Mouse (Mus musculus) forebrain, embryonic 14.5 days (tissue): ENCODE results near the gene Entpd1. TPM values are rescaled to one million over a fixed set of nuclear protein-coding genes. Genes with fewer than 3 reads are reported as not detected.

Experiments used
- ATAC-seq: fragments of 200-750 bp; cut with Nextera tagmentation; 2 replicates; pipeline ENCODE4 v1.8.0; 2017; ENCODE audit warnings: mild to moderate bottlenecking, moderate library complexity
- DNase-seq: peaks from one replicate; pipeline ENCODE4 v3.0.0-alpha.2; 2015; ENCODE audit warnings: low spot score
- H3K27ac ChIP-seq: fragments of 300-500 bp; sonication (generic); 2 replicates; pipeline ENCODE4 v1.5.1; 2014; ENCODE audit warnings: low read depth, mild to moderate bottlenecking, control low read depth, low read length, moderate library complexity
- H3K27me3 ChIP-seq: fragments of 300-500 bp; sonication (generic); replicated peaks from 2 replicates; pipeline ENCODE4 v1.6.1; 2014; ENCODE audit warnings: low read length, control low read depth, mixed read lengths; ENCODE audit not compliant: control insufficient read depth, insufficient read depth
- H3K36me3 ChIP-seq: fragments of 300-500 bp; sonication (generic); 2 replicates; pipeline ENCODE4 v1.6.1; 2014; ENCODE audit warnings: low read length, control low read depth; ENCODE audit not compliant: control insufficient read depth, insufficient read depth
- H3K4me1 ChIP-seq: fragments of 300-500 bp; sonication (generic); 2 replicates; pipeline ENCODE4 v1.6.1; 2014; ENCODE audit warnings: antibody characterized with exemption, low read length, control low read depth; ENCODE audit not compliant: control insufficient read depth, insufficient read depth
- H3K4me2 ChIP-seq: fragments of 300-500 bp; sonication (generic); 2 replicates; pipeline ENCODE4 v1.6.1; 2014; ENCODE audit warnings: mild to moderate bottlenecking, control low read depth, low read length
- H3K4me3 ChIP-seq: fragments of 300-500 bp; sonication (generic); 2 replicates; pipeline ENCODE4 v1.5.1; 2014; ENCODE audit warnings: low read depth, low read length, control low read depth
- H3K9ac ChIP-seq: fragments of 300-500 bp; sonication (generic); 2 replicates; pipeline ENCODE4 v1.6.1; 2014; ENCODE audit warnings: mild to moderate bottlenecking, low read length, control low read depth, moderate library complexity
- H3K9me3 ChIP-seq: fragments of 300-500 bp; sonication (generic); replicated peaks from 2 replicates; pipeline ENCODE4 v1.6.1; 2016; ENCODE audit warnings: low read length, control low read depth, mixed read lengths; ENCODE audit not compliant: control insufficient read depth
- WGBS: fragments of 180-500 bp; shearing (Covaris S2); extraction: QIAGEN DNeasy Blood & Tissue Kit; methylation state at CpG from one replicate; pipeline ENCODE4 v1.1.7; 2014; 5-methylcytosine and 5-hydroxymethylcytosine counted together
- polyA plus RNA-seq: library from polyadenylated mRNA; unstranded; fragments of >200 nt; fragmentation: Nextera tagmentation; extraction: Ambion mirVana; gene quantifications from 2 replicates; pipeline ENCODE4 v1.2.1, GENCODE M21; 2014

Gene Entpd1
- polyA plus RNA-seq, 1 experiment from 2014 or later = 9.1 TPM

DNA sequence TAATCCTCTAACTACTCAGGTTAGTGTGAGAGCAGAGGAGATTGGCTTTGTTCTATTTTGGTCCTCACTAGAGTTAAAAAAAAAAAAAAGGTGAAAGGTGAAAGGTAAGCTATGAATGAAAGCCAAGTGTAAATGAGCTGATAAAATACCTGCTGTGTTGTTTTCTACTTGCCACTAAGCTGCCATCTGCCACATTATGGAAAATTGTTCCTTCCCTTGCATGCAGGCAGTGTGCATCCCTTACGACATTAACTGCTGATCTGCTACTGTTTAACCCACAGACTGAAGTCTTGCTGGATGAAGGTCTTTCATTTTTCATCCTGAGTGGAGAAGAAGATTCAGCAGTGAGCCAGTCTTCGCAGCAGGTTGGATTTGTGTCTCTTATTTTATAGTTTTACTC is 147.9 kb downstream of the Entpd1 start:
- Histone ChIP-seq H3K36me3 (no peaks in the 10 kb centered on the region), H3K9me3 (no peaks in the 10 kb centered on the region), H3K27me3 (no peaks in the 10 kb centered on the region), H3K4me3 (no peak overlapping the region), H3K9ac (no peak overlapping the region), H3K4me2 (no peak overlapping the region), H3K4me1 (no peaks in the 10 kb centered on the region), H3K27ac (no peak overlapping the region)
- WGBS = 61% methylated on average over 2 of the region's 2 CpGs
- DNase-seq (peak; percentile 29), ATAC-seq (no peak)

DNA sequence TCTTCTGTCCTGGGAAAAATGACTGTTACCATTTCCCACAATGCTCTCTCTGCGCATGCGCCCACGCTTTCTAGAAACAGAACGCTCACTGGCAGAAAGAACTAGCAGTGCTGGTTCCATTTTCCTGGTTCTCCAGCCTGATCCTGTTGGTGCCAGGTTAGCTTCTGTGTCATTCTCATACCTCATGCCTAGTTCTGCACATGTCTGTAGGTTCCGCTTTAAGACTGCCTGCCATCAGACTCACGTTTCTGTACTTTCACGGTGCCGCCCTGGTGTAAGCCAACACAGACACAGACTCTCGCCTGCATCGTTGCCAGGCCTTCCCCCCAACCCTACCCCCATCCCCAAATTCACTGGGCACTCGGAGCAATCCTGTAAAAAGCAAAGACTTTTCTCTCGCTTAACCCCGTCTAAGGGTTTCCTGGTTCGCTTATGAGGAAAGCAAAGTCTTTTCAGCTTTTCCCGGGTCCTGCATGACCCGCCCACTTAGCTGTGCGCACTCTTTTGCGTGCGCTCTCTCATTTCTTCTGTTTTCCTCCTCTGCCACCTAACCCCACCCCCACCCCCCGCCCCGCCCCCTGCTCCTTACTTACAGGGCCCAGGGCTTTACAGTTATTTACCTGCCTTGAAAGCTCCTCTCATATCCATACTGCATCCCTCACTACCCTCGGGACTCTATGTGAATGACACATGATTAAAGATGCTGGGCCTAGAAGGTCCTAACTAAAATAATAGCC is 150.0 kb downstream of the Entpd1 start:
- H3K27me3 ChIP-seq = no peaks in the 10 kb centered on the region
- no peak overlapping the region for H3K27ac ChIP-seq
- ATAC-seq (peak; percentile 32), DNase-seq (peak; percentile 34)
- no peaks in the 10 kb centered on the region for H3K36me3 ChIP-seq
- H3K4me1 ChIP-seq = no peaks in the 10 kb centered on the region
- H3K9me3 ChIP-seq = no peaks in the 10 kb centered on the region
- H3K4me3 ChIP-seq = peak overlapping the region; percentile 19
- H3K4me2 ChIP-seq = peak overlapping the region; percentile 45
- H3K9ac ChIP-seq = peak overlapping the region; percentile 49
- 31% methylated on average over 22 of the region's 22 CpGs for WGBS

DNA sequence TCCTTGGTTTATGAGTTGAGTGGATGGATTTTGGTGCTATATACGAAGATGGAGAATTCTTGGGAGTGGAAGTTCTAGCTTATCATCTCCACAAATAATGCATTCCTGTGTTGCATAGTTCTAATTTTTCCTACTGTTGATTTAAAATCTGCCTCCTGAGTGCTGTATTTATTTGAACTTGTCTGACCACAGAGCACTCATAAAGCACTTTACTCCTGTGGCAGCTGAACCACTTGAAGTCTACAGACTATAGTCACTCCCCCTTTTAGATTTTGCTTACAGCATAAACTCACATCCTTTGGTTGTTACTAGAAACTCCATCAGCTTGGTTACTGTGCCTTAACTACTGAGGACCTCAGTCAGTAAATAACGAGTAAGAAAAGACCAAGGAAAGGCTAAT is 155.0 kb downstream of the Entpd1 start:
- Histone ChIP-seq H3K27ac (no peak overlapping the region), H3K4me2 (no peak overlapping the region), H3K9ac (no peak overlapping the region), H3K36me3 (no peaks in the 10 kb centered on the region), H3K4me3 (no peak overlapping the region), H3K4me1 (no peaks in the 10 kb centered on the region), H3K27me3 (no peaks in the 10 kb centered on the region), H3K9me3 (no peaks in the 10 kb centered on the region)
- ATAC-seq (no peak), DNase-seq (no peak)
- 86% methylated on average over 2 of the region's 2 CpGs for WGBS

DNA sequence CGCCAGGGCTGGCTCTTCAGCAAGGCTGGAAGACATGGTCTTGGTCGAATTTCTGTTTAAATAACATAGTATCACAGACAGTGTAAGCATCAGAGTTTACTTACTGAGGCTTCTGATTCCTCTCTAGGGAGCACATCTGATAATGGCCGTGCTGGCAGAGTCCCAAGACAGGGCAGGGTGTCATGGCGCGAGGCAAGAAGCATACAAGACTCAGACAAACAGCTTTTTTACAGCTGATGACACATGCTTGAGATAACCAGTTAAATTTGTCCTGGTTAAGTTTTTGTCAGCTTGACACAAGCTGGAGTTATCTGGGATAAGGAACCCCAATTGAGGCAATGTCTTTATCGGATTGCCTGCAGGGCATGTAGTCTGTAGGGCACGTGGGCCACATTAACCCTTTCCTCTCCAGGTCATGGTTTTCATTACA is 157.2 kb downstream of the Entpd1 start:
- DNase-seq (no peak), ATAC-seq (no peak)
- no peaks in the 10 kb centered on the region for H3K4me1 ChIP-seq
- H3K27me3 ChIP-seq = no peaks in the 10 kb centered on the region
- no peaks in the 10 kb centered on the region for H3K36me3 ChIP-seq
- no peak overlapping the region for H3K4me3 ChIP-seq
- no peak overlapping the region for H3K27ac ChIP-seq
- no peak overlapping the region for H3K9ac ChIP-seq
- no peaks in the 10 kb centered on the region for H3K9me3 ChIP-seq
- WGBS = 35% methylated on average over 7 of the region's 7 CpGs
- H3K4me2 ChIP-seq = no peak overlapping the region

DNA sequence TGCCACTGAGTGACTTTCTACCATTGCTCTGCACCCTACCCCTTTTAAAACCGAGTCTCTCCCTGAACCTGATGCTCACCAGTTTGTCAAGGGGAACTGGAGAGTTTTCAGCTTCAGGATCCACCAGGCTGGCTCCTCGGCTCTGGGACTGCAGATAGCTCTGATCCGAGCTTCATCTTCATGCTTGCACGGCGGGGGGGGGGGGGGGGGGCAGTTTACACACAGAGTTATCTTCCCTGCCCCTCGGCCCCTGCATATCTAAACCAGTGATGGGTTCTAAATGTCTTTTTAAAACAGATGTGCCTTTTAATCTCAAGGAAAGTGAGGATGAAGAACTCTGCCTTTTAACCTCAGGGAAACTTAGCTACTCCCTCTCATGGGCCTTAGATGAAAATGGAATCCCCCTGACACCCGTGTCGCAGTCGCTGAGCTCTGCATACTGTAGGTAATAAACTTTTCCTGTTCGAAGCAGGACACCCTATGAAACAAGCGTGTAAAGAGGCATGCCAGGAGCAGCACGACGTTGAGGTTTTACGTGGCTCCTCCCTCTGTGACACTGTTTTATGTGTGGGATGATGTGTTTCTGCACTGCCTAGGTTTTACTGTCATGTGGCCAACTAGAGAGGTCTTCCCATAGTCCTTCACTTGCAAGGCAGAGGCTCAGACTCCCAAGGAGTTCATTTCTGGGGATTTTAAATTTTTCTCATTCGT is 176.0 kb downstream of the Entpd1 start:
- H3K4me2 ChIP-seq = no peak overlapping the region
- WGBS = 78% methylated on average over 15 of the region's 15 CpGs
- no peak overlapping the region for H3K4me3 ChIP-seq
- no peak for ATAC-seq
- no peaks in the 10 kb centered on the region for H3K36me3 ChIP-seq
- DNase-seq = no peak
- no peaks in the 10 kb centered on the region for H3K9me3 ChIP-seq
- no peaks in the 10 kb centered on the region for H3K4me1 ChIP-seq
- no peaks in the 10 kb centered on the region for H3K27me3 ChIP-seq
- H3K27ac ChIP-seq = no peak overlapping the region
- no peak overlapping the region for H3K9ac ChIP-seq

DNA sequence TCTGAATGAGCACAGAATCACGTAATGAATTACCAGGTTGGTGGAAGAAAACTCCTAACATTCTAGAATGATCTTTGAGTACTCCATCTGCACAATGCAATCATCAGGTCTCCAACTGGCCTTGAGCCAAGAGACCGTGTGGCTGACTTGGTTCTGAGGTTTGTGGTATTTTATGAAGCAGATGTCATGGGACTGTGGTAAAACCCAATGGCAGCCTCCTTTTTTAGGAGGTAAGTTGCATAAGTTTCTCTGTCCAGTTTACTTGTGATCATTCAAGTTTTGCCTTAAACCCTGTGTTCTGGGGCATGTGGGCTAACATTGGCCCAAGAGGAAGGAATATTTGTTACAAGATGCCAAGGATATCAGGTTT is 176.5 kb downstream of the Entpd1 start:
- Histone ChIP-seq H3K36me3 (no peaks in the 10 kb centered on the region), H3K4me3 (no peak overlapping the region), H3K9me3 (no peaks in the 10 kb centered on the region), H3K27ac (no peak overlapping the region), H3K9ac (no peak overlapping the region), H3K4me1 (no peaks in the 10 kb centered on the region), H3K27me3 (no peaks in the 10 kb centered on the region), H3K4me2 (no peak overlapping the region)
- ATAC-seq = no peak
- 82% methylated on average over 2 of the region's 2 CpGs for WGBS
- no peak for DNase-seq

Other genes starting within 250 kb of the Entpd1 start
- gene Sorbs1, start 98.6 kb upstream of the Entpd1 start, polyA plus RNA-seq = 61.1 and 83.9 TPM in 2 replicates
- gene Aldh18a1, start 23.9 kb upstream of the Entpd1 start, polyA plus RNA-seq = 56.3 and 66.1 TPM in 2 replicates
- gene Tctn3, start 133 bp upstream of the Entpd1 start, polyA plus RNA-seq = 9.3 and 11.5 TPM in 2 replicates
- 0.15 and 0.26 TPM in 2 replicates for gene Cc2d2b, start 136.4 kb downstream of the Entpd1 start, polyA plus RNA-seq
- 17.6 TPM in 2 replicates for gene Ccnj, start 218.9 kb downstream of the Entpd1 start, polyA plus RNA-seq